Mouse (Mus musculus) brain, embryonic 14.5 days (tissue): ENCODE measurements around the gene Tbc1d2b.

Experiments used
- CTCF ChIP-seq: fragments of 200-500 bp; IDR thresholded peaks from 2 replicates; pipeline ENCODE4 v1.5.1; 2012; ENCODE audit warnings: inconsistent platforms, mild to moderate bottlenecking, moderate library complexity, borderline replicate concordance; ENCODE audit not compliant: insufficient read depth, insufficient read length; ENCODE audit errors: extremely low read depth
- POLR2A ChIP-seq: fragments of 200-500 bp; IDR thresholded peaks from 2 replicates; pipeline ENCODE4 v1.6.1; 2012; ENCODE audit warnings: mild to moderate bottlenecking, inconsistent platforms, borderline replicate concordance; ENCODE audit not compliant: poor library complexity, insufficient read depth, insufficient read length, severe bottlenecking; ENCODE audit errors: extremely low read depth

DNA sequence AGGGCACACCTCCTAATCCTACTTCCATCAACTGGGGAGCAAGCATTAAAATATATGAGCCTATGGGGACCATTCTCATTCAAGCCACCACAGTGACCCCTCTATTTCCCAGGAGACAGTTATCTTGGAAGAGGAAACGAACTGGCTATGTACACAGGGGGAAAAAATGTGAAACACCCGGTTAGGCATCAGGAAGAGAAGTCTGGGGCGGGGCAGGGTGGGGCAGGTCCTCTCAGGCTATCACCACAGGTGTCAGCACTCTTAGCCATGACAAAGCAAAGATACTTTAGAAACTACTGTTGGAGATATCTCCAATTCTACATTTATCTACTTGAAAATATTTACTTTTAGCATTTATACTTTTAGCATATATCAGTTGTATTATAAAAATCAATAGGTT is 8.5 kb downstream of the Tbc1d2b start:
- TF ChIP-seq POLR2A (no peak), CTCF (no peak)
